Mouse (Mus musculus) ES-Bruce4 (cell line): ENCODE results near the gene Hmgxb4.

ENCODE experiments used
- CTCF ChIP-seq: IDR thresholded peaks from one replicate; pipeline ENCODE4 v1.8.1; 2011; ENCODE audit warnings: low read depth, low read length
- EP300 ChIP-seq: IDR thresholded peaks from 2 replicates; pipeline ENCODE4 v1.6.1; 2011; ENCODE audit warnings: low read depth, low read length; ENCODE audit not compliant: insufficient read depth

- TF ChIP-seq EP300 = no peak
- TF ChIP-seq CTCF = no peak
Observed at GRCm38 (mm10) chr8:74949445-74949844, 43.7 kb upstream of the Hmgxb4 start.
